ENCODE assay signal across 8 mouse cellular contexts in the genomic region with DNA sequence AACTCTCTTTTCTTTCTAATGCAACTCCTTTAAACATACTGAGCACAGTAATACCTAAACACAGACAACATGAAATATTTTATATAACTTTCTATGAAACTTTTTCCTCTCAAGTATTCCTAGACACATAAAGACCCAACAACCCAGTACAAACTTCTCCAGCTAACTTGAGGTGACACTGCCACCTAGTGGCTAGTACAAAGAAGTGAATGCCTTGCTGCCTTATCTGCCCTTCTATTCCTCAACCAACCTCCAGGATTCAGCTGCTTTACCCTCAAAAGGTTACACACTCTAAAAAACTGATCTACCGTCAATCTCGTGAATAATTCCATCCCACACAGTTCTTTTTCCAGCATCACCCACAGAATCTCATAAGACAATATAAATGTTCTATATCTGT. TPM values are rescaled to one million over a fixed set of nuclear protein-coding genes. Genes with fewer than 3 reads are reported as not detected.
DNase-seq lines count a peak whose midpoint lies in the region; ATAC-seq and TF ChIP-seq lines count a peak whose summit lies in the region.

No protein-coding gene starts in this region.

- H3K27me3 ChIP-seq in hindbrain, embryonic 14.5 days (ENCODE audit: control insufficient read depth, insufficient read depth, low read length): no peaks in the 10 kb centered on the region

- peak; percentile 31; the same call in 1 of the 2 replicates for ATAC-seq in hindbrain, embryonic 14.5 days (ENCODE audit: low FRiP score)

- H3K36me3 ChIP-seq in ES-E14 (ENCODE audit: control insufficient read depth, insufficient read depth, low read length, poor library complexity, severe bottlenecking): no peaks in the 10 kb centered on the region
- no peaks in the 10 kb centered on the region for H3K36me3 ChIP-seq in hindbrain, embryonic 14.5 days (replicated peaks; ENCODE audit: control insufficient read depth, insufficient read depth)

- no peak overlapping the region for H3K9ac ChIP-seq in ES-E14 (ENCODE audit: insufficient read depth, low read depth, low read length, poor library complexity, severe bottlenecking)
- H3K9ac ChIP-seq in hindbrain, embryonic 14.5 days: no peak overlapping the region

- no peak overlapping the region for H3K27ac ChIP-seq in ES-E14 (ENCODE audit: insufficient read depth, low read depth, low read length, poor library complexity, severe bottlenecking)
- H3K27ac ChIP-seq in hindbrain, embryonic 14.5 days: no peak overlapping the region

- no peak overlapping the region for H3K4me2 ChIP-seq in hindbrain, embryonic 14.5 days (replicated peaks)

- DNase-seq in kidney, adult 9 months: peak; percentile 39
- no peak for DNase-seq in kidney, adult 11 months
- peak; percentile 48 for DNase-seq in ES-E14 (ENCODE audit: low read depth, low spot score)
- peak; percentile 39 to 54 for DNase-seq in cerebellum, postnatal 14 days
- peak; percentile 70 for DNase-seq in hindbrain, embryonic 14.5 days (ENCODE audit: low spot score)
- peak; percentile 48 for DNase-seq in lung, postnatal 36 days
- DNase-seq in layer of hippocampus, adult 9-10 months (ENCODE audit: low spot score): no peak
- no peak for DNase-seq in spleen, postnatal 10 days (ENCODE audit: low spot score in 2 of 2)

- no peaks in the 10 kb centered on the region for H3K9me3 ChIP-seq in ES-E14 (ENCODE audit: control insufficient read depth, insufficient read depth, low read depth, low read length)
- H3K9me3 ChIP-seq in hindbrain, embryonic 14.5 days (ENCODE audit: control insufficient read depth, low read length): no peaks in the 10 kb centered on the region

- no peak overlapping the region for H3K4me3 ChIP-seq in ES-E14 (ENCODE audit: insufficient read depth in 1 of 2, low read depth in 1 of 2, low read length in 2 of 2, poor library complexity in 1 of 2, severe bottlenecking in 1 of 2)
- no peak overlapping the region for H3K4me3 ChIP-seq in hindbrain, embryonic 14.5 days (replicated peaks; ENCODE audit: low read length)

- in situ Hi-C loops in ES-E14 (cut with MboI; ENCODE audit: low sequenced_read_pairs in 2 of 2, unreplicated experiment in 2 of 2): no loop called here

- H3K4me1 ChIP-seq in ES-E14 (ENCODE audit: control insufficient read depth in 2 of 2, insufficient read depth in 2 of 2, low read length in 2 of 2, poor library complexity in 1 of 2): no peaks in the 10 kb centered on the region
- H3K4me1 ChIP-seq in hindbrain, embryonic 14.5 days (replicated peaks; ENCODE audit: control insufficient read depth, insufficient read depth, low read length): no peaks in the 10 kb centered on the region

- WGBS in hindbrain, embryonic 14.5 days: 25% methylated on average over 2 of the region's 2 CpGs

TF ChIP-seq in ES-E14, 5 proteins besides CTCF, POLR2A, EP300 and RAD21:
- TF ChIP-seq ZC3H11A (IDR thresholded peaks at IDR 0.05; ENCODE audit: borderline replicate concordance, low read depth, low read length) (peak; percentile 50; the same call in 1 of the 2 replicates), ZNF384 (IDR thresholded peaks at IDR 0.05; ENCODE audit: low read depth, low read length) (no peak)

RNA-seq across cellular contexts. Expression of a gene that starts 16.4 kb away (rescaled TPM):
- 10.4 and 19.2 TPM in 2 replicates for total RNA-seq in ES-E14 (2012; rRNA removed)
- polyA plus RNA-seq in hindbrain, embryonic 14.5 days (2014; fragmentation: Nextera tagmentation; extraction: Ambion mirVana): 84.4 and 96.1 TPM in 2 replicates

Comparison
In these comparisons a context has a peak if more than half of its experiments do, and no peak if none do; other contexts are left out.
1. DNase-seq: peak in kidney, adult 9 months (single experiment), ES-E14 (single experiment), cerebellum, postnatal 14 days (2 of 2), hindbrain, embryonic 14.5 days (single experiment) and lung, postnatal 36 days (single experiment); none in kidney, adult 11 months (single experiment), layer of hippocampus, adult 9-10 months (single experiment) and spleen, postnatal 10 days (0 of 2).